Mouse (Mus musculus): ENCODE data around the gene Phospho1. TPM values are rescaled to one million over a fixed set of nuclear protein-coding genes. Genes with fewer than 3 reads are reported as not detected.

Phospho1 gene
- polyA plus RNA-seq, 1 experiment from 2014 or later = not detected

GRCm38 (mm10) chr11:95792950-95793509, 31.3 kb upstream of the Phospho1 start:
- Histone ChIP-seq H3K4me3 (no peak overlapping the region), H3K36me3 (replicated peaks) (no peaks in the 10 kb centered on the region), H3K9me3 (no peaks in the 10 kb centered on the region), H3K27me3 (ENCODE audit: poor library complexity, severe bottlenecking) (peaks cover 38% of the 10 kb centered on the region), H3K4me1 (peaks cover 11% of the 10 kb centered on the region), H3K27ac (no peak overlapping the region)
- no peak for DNase-seq (ENCODE audit: extremely low spot score, low spot score)
- WGBS = 93% methylated on average over 8 of the region's 8 CpGs

GRCm38 (mm10) chr11:95794201-95794600, 30.1 kb upstream of the Phospho1 start:
- Histone ChIP-seq H3K27ac (no peak overlapping the region), H3K9me3 (no peaks in the 10 kb centered on the region), H3K4me3 (no peak overlapping the region), H3K27me3 (ENCODE audit: poor library complexity, severe bottlenecking) (peaks cover 50% of the 10 kb centered on the region), H3K4me1 (peaks cover 11% of the 10 kb centered on the region), H3K36me3 (replicated peaks) (no peaks in the 10 kb centered on the region)
- 84% methylated on average over 5 of the region's 5 CpGs for WGBS
- no peak for DNase-seq (ENCODE audit: extremely low spot score, low spot score)

GRCm38 (mm10) chr11:95795582-95795981, 28.7 kb upstream of the Phospho1 start:
- peaks cover 50% of the 10 kb centered on the region for H3K27me3 ChIP-seq (ENCODE audit: poor library complexity, severe bottlenecking)
- no peaks in the 10 kb centered on the region for H3K9me3 ChIP-seq
- DNase-seq (ENCODE audit: extremely low spot score, low spot score) = no peak
- H3K4me3 ChIP-seq = no peak overlapping the region
- no peak overlapping the region for H3K27ac ChIP-seq
- no peaks in the 10 kb centered on the region for H3K36me3 ChIP-seq (replicated peaks)
- H3K4me1 ChIP-seq = peaks cover 11% of the 10 kb centered on the region
- 76% methylated on average over 5 of the region's 5 CpGs for WGBS

GRCm38 (mm10) chr11:95805010-95805409, 19.3 kb upstream of the Phospho1 start:
- H3K4me1 ChIP-seq = peaks cover 7% of the 10 kb centered on the region
- no peaks in the 10 kb centered on the region for H3K36me3 ChIP-seq (replicated peaks)
- 80% methylated on average over 5 of the region's 5 CpGs for WGBS
- no peak overlapping the region for H3K4me3 ChIP-seq
- H3K9me3 ChIP-seq = peaks cover 7% of the 10 kb centered on the region; the same call in 1 of the 2 replicates
- H3K27me3 ChIP-seq (ENCODE audit: poor library complexity, severe bottlenecking) = no peaks in the 10 kb centered on the region
- H3K27ac ChIP-seq = no peak overlapping the region
- DNase-seq (ENCODE audit: extremely low spot score, low spot score) = no peak

- Histone ChIP-seq H3K4me1 (peaks cover 12% of the 10 kb centered on the region), H3K36me3 (replicated peaks) (no peaks in the 10 kb centered on the region), H3K27me3 (ENCODE audit: poor library complexity, severe bottlenecking) (no peaks in the 10 kb centered on the region), H3K4me3 (no peak overlapping the region), H3K9me3 (peaks cover 7% of the 10 kb centered on the region; the same call in 1 of the 2 replicates), H3K27ac (no peak overlapping the region)
- no peak for DNase-seq (ENCODE audit: extremely low spot score, low spot score)
- WGBS = 53% methylated on average over 3 of the region's 3 CpGs
Observed at GRCm38 (mm10) chr11:95805527-95805926, 18.8 kb upstream of the Phospho1 start.

GRCm38 (mm10) chr11:95807884-95808283, 16.4 kb upstream of the Phospho1 start:
- WGBS = 93% methylated on average over 5 of the region's 5 CpGs
- H3K4me3 ChIP-seq = no peak overlapping the region
- H3K4me1 ChIP-seq = peaks cover 15% of the 10 kb centered on the region
- H3K9me3 ChIP-seq = peaks cover 7% of the 10 kb centered on the region; the same call in 1 of the 2 replicates
- no peaks in the 10 kb centered on the region for H3K36me3 ChIP-seq (replicated peaks)
- DNase-seq (ENCODE audit: extremely low spot score, low spot score) = no peak
- H3K27me3 ChIP-seq (ENCODE audit: poor library complexity, severe bottlenecking) = 0 out of 2 replicates have a peak, but pooled peaks cover 5% of the 10 kb centered on the region
- H3K27ac ChIP-seq = no peak overlapping the region

GRCm38 (mm10) chr11:95808448-95809011, 15.8 kb upstream of the Phospho1 start:
- H3K36me3 ChIP-seq (replicated peaks) = no peaks in the 10 kb centered on the region
- H3K4me1 ChIP-seq = peaks cover 15% of the 10 kb centered on the region
- H3K27ac ChIP-seq = peak overlapping the region; percentile 36
- peaks cover 7% of the 10 kb centered on the region; the same call in 1 of the 2 replicates for H3K9me3 ChIP-seq
- no peak overlapping the region for H3K4me3 ChIP-seq
- 0 out of 2 replicates have a peak, but pooled peaks cover 5% of the 10 kb centered on the region for H3K27me3 ChIP-seq (ENCODE audit: poor library complexity, severe bottlenecking)
- no peak for DNase-seq (ENCODE audit: extremely low spot score, low spot score)
- 80% methylated on average over 5 of the region's 5 CpGs for WGBS

GRCm38 (mm10) chr11:95809603-95810002, 14.7 kb upstream of the Phospho1 start:
- H3K27me3 ChIP-seq (ENCODE audit: poor library complexity, severe bottlenecking) = 0 out of 2 replicates have a peak, but pooled peaks cover 5% of the 10 kb centered on the region
- 27% methylated on average over 5 of the region's 5 CpGs for WGBS

GRCm38 (mm10) chr11:95810828-95811227, 13.5 kb upstream of the Phospho1 start:
- peaks cover 7% of the 10 kb centered on the region; the same call in 1 of the 2 replicates for H3K9me3 ChIP-seq
- peaks cover 15% of the 10 kb centered on the region for H3K4me1 ChIP-seq
- no peaks in the 10 kb centered on the region for H3K36me3 ChIP-seq (replicated peaks)
- 0 out of 2 replicates have a peak, but pooled peaks cover 5% of the 10 kb centered on the region for H3K27me3 ChIP-seq (ENCODE audit: poor library complexity, severe bottlenecking)
- no peak for DNase-seq (ENCODE audit: extremely low spot score, low spot score)
- peak overlapping the region; percentile 37; the same call in 1 of the 2 replicates for H3K27ac ChIP-seq
- WGBS = 64% methylated on average over 7 of the region's 7 CpGs
- H3K4me3 ChIP-seq = no peak overlapping the region

More at GRCm38 (mm10) chr11:95809603-95810002, 14.7 kb upstream of the Phospho1 start:
- no peak overlapping the region for H3K4me3 ChIP-seq
- H3K36me3 ChIP-seq (replicated peaks) = no peaks in the 10 kb centered on the region
- peaks cover 15% of the 10 kb centered on the region for H3K4me1 ChIP-seq
- peak overlapping the region; percentile 45 for H3K27ac ChIP-seq
- DNase-seq (ENCODE audit: extremely low spot score, low spot score) = no peak
- H3K9me3 ChIP-seq = peaks cover 7% of the 10 kb centered on the region; the same call in 1 of the 2 replicates

GRCm38 (mm10) chr11:95811741-95812140, 12.6 kb upstream of the Phospho1 start:
- peaks cover 15% of the 10 kb centered on the region for H3K4me1 ChIP-seq
- H3K27me3 ChIP-seq (ENCODE audit: poor library complexity, severe bottlenecking) = 0 out of 2 replicates have a peak, but pooled peaks cover 5% of the 10 kb centered on the region
- H3K36me3 ChIP-seq (replicated peaks) = no peaks in the 10 kb centered on the region
- H3K9me3 ChIP-seq = peaks cover 7% of the 10 kb centered on the region; the same call in 1 of the 2 replicates
- no peak for DNase-seq (ENCODE audit: extremely low spot score, low spot score)
- H3K27ac ChIP-seq = no peak overlapping the region
- WGBS = 90% methylated on average over 6 of the region's 6 CpGs
- no peak overlapping the region for H3K4me3 ChIP-seq

- Histone ChIP-seq H3K4me3 (no peak overlapping the region), H3K9me3 (peaks cover 7% of the 10 kb centered on the region; the same call in 1 of the 2 replicates), H3K27me3 (ENCODE audit: poor library complexity, severe bottlenecking) (0 out of 2 replicates have a peak, but pooled peaks cover 5% of the 10 kb centered on the region), H3K4me1 (peaks cover 15% of the 10 kb centered on the region), H3K27ac (no peak overlapping the region), H3K36me3 (replicated peaks) (no peaks in the 10 kb centered on the region)
- 76% methylated on average over 4 of the region's 4 CpGs for WGBS
- no peak for DNase-seq (ENCODE audit: extremely low spot score, low spot score)
Observed at GRCm38 (mm10) chr11:95812224-95812623, 12.1 kb upstream of the Phospho1 start.

- DNase-seq (ENCODE audit: extremely low spot score, low spot score) = no peak
- Histone ChIP-seq H3K4me1 (peaks cover 15% of the 10 kb centered on the region), H3K27ac (no peak overlapping the region), H3K9me3 (no peaks in the 10 kb centered on the region), H3K36me3 (replicated peaks) (no peaks in the 10 kb centered on the region), H3K27me3 (ENCODE audit: poor library complexity, severe bottlenecking) (0 out of 2 replicates have a peak, but pooled peaks cover 5% of the 10 kb centered on the region), H3K4me3 (no peak overlapping the region)
- WGBS = 92% methylated on average over 2 of the region's 2 CpGs
Observed at GRCm38 (mm10) chr11:95814101-95814500, 10.2 kb upstream of the Phospho1 start.

GRCm38 (mm10) chr11:95814857-95815256, 9.4 kb upstream of the Phospho1 start:
- Histone ChIP-seq H3K9me3 (no peaks in the 10 kb centered on the region), H3K36me3 (replicated peaks) (no peaks in the 10 kb centered on the region), H3K27ac (no peak overlapping the region), H3K4me1 (peaks cover 9% of the 10 kb centered on the region), H3K27me3 (ENCODE audit: poor library complexity, severe bottlenecking) (0 out of 2 replicates have a peak, but pooled peaks cover 5% of the 10 kb centered on the region), H3K4me3 (no peak overlapping the region)
- no peak for DNase-seq (ENCODE audit: extremely low spot score, low spot score)
- WGBS = 78% methylated on average over 5 of the region's 5 CpGs

All from forebrain, embryonic 10.5 days (tissue).